Mouse (Mus musculus) lung, embryonic 14.5 days (tissue): ENCODE data around the gene Col4a3. TPM values are rescaled to one million over a fixed set of nuclear protein-coding genes. Genes with fewer than 3 reads are reported as not detected.

Experiments used
- ATAC-seq: fragments of 200-750 bp; cut with Nextera tagmentation; 2 replicates; pipeline ENCODE4 v1.8.0; 2017; ENCODE audit warnings: mild to moderate bottlenecking, moderate TSS enrichment, moderate library complexity; ENCODE audit not compliant: insufficient read depth
- DNase-seq: peaks from one replicate; pipeline ENCODE4 v3.0.0-alpha.2; 2015
- H3K27ac ChIP-seq: fragments of 300-500 bp; sonication (generic); 2 replicates; pipeline ENCODE4 v1.5.1; 2014; ENCODE audit warnings: low read depth, mild to moderate bottlenecking, moderate library complexity
- H3K27me3 ChIP-seq: fragments of 300-500 bp; sonication (generic); 2 replicates; pipeline ENCODE4 v1.6.1; 2014; ENCODE audit warnings: low read length, control low read depth; ENCODE audit not compliant: insufficient read depth
- H3K36me3 ChIP-seq: fragments of 300-500 bp; sonication (generic); 2 replicates; pipeline ENCODE4 v1.6.1; 2014; ENCODE audit warnings: control low read depth; ENCODE audit not compliant: insufficient read depth
- H3K4me1 ChIP-seq: fragments of 300-500 bp; sonication (generic); 2 replicates; pipeline ENCODE4 v1.6.1; 2014; ENCODE audit warnings: antibody characterized with exemption, control low read depth; ENCODE audit not compliant: insufficient read depth
- H3K4me2 ChIP-seq: fragments of 300-500 bp; sonication (generic); 2 replicates; pipeline ENCODE4 v1.6.1; 2014; ENCODE audit warnings: mild to moderate bottlenecking
- H3K4me3 ChIP-seq: fragments of 300-500 bp; sonication (generic); 2 replicates; pipeline ENCODE4 v1.5.1; 2014; ENCODE audit warnings: low read depth, low read length
- H3K9ac ChIP-seq: fragments of 300-500 bp; sonication (generic); 2 replicates; pipeline ENCODE4 v1.6.1; 2014
- H3K9me3 ChIP-seq: fragments of 300-500 bp; sonication (generic); 2 replicates; pipeline ENCODE4 v1.6.1; 2016; ENCODE audit warnings: low read depth, low read length, control low read depth
- CTCF ChIP-seq: IDR thresholded peaks from 2 replicates; pipeline ENCODE4 v1.5.1; 2016; ENCODE audit warnings: antibody characterized with exemption, low read depth
- WGBS: fragments of 180-500 bp; shearing (Covaris S2); extraction: QIAGEN DNeasy Blood & Tissue Kit; methylation state at CpG from one replicate; pipeline ENCODE4 v1.1.7; 2014; 5-methylcytosine and 5-hydroxymethylcytosine counted together
- polyA plus RNA-seq: library from polyadenylated mRNA; unstranded; fragments of >200 nt; fragmentation: Nextera tagmentation; extraction: Ambion mirVana; gene quantifications from 2 replicates; pipeline ENCODE4 v1.2.1, GENCODE M21; 2014

Col4a3 gene
- polyA plus RNA-seq, 1 experiment from 2014 or later: 3.8 TPM

GRCm38 (mm10) chr1:82725026-82725874 is 138.5 kb downstream of the Col4a3 start:
- Histone ChIP-seq H3K27me3 (peaks cover 8% of the 10 kb centered on the region; the same call in 1 of the 2 replicates), H3K9ac (peak overlapping the region; percentile 95), H3K4me2 (peak overlapping the region; percentile 93), H3K36me3 (peaks cover 24% of the 10 kb centered on the region), H3K27ac (peak overlapping the region; percentile 68; the same call in 1 of the 2 replicates), H3K4me3 (peak overlapping the region; percentile 86), H3K9me3 (no peaks in the 10 kb centered on the region), H3K4me1 (peaks cover 10% of the 10 kb centered on the region; the same call in 1 of the 2 replicates)
- peak; percentile 99 for ATAC-seq
- WGBS: 1% methylated on average over 37 of the region's 37 CpGs
- DNase-seq: peak; percentile 79
- no peak for TF ChIP-seq CTCF

DNA sequence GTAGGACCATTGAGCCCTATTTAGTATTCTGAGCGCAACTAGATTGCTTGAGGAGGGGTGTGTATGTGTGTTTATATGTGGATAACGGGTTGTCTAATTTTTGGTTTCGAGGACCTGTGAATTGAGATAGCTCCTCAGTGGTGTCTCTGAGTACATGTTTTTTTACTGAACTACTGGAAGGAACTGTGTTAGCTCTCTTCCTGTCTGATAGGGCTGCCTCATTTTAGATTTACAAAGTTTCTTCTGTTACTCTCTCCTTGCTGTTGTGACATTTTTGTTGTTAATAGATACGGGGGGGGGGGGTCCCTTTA is 139.1 kb downstream of the Col4a3 start:
- TF ChIP-seq CTCF: no peak
- Histone ChIP-seq H3K9ac (peak overlapping the region; percentile 95), H3K4me1 (peaks cover 10% of the 10 kb centered on the region; the same call in 1 of the 2 replicates), H3K27ac (peak overlapping the region; percentile 27; the same call in 1 of the 2 replicates), H3K27me3 (peaks cover 8% of the 10 kb centered on the region; the same call in 1 of the 2 replicates), H3K4me2 (peak overlapping the region; percentile 93), H3K9me3 (no peaks in the 10 kb centered on the region), H3K4me3 (peak overlapping the region; percentile 86), H3K36me3 (peaks cover 30% of the 10 kb centered on the region)
- ATAC-seq: no peak
- DNase-seq: no peak
- WGBS: 51% methylated on average over 4 of the region's 4 CpGs

GRCm38 (mm10) chr1:82726482-82726881 is 139.8 kb downstream of the Col4a3 start:
- no peak overlapping the region for H3K9ac ChIP-seq
- TF ChIP-seq CTCF: no peak
- peaks cover 36% of the 10 kb centered on the region for H3K36me3 ChIP-seq
- H3K4me3 ChIP-seq: no peak overlapping the region; the same call in 1 of the 2 replicates
- DNase-seq: no peak
- H3K9me3 ChIP-seq: no peaks in the 10 kb centered on the region
- peaks cover 8% of the 10 kb centered on the region; the same call in 1 of the 2 replicates for H3K27me3 ChIP-seq
- WGBS: 91% methylated on average over 5 of the region's 5 CpGs
- no peak for ATAC-seq
- H3K4me2 ChIP-seq: peak overlapping the region; percentile 93; the same call in 1 of the 2 replicates
- no peak overlapping the region for H3K27ac ChIP-seq
- H3K4me1 ChIP-seq: peaks cover 10% of the 10 kb centered on the region; the same call in 1 of the 2 replicates

GRCm38 (mm10) chr1:82733357-82733756 is 146.6 kb downstream of the Col4a3 start:
- no peak overlapping the region for H3K4me2 ChIP-seq
- ATAC-seq (no peak), DNase-seq (no peak)
- WGBS: 87% methylated on average over 1 of the region's 1 CpGs
- no peak overlapping the region for H3K4me3 ChIP-seq
- no peaks in the 10 kb centered on the region for H3K4me1 ChIP-seq
- no peak for TF ChIP-seq CTCF
- H3K27me3 ChIP-seq: no peaks in the 10 kb centered on the region
- no peaks in the 10 kb centered on the region for H3K9me3 ChIP-seq
- H3K36me3 ChIP-seq: peaks cover 88% of the 10 kb centered on the region
- H3K9ac ChIP-seq: no peak overlapping the region
- H3K27ac ChIP-seq: no peak overlapping the region

- Histone ChIP-seq H3K4me1 (no peaks in the 10 kb centered on the region), H3K4me2 (no peak overlapping the region), H3K27ac (no peak overlapping the region), H3K27me3 (no peaks in the 10 kb centered on the region), H3K36me3 (peaks cover 61% of the 10 kb centered on the region), H3K9me3 (no peaks in the 10 kb centered on the region), H3K4me3 (no peak overlapping the region), H3K9ac (no peak overlapping the region)
- DNase-seq (no peak), ATAC-seq (no peak)
- WGBS: 76% methylated on average over 1 of the region's 1 CpGs
- no peak for TF ChIP-seq CTCF
These were observed 151.3 kb downstream of the Col4a3 start for GRCm38 (mm10) chr1:82738066-82738465.

GRCm38 (mm10) chr1:82741539-82741938 is 154.8 kb downstream of the Col4a3 start:
- DNase-seq: no peak
- no peaks in the 10 kb centered on the region for H3K27me3 ChIP-seq
- no peaks in the 10 kb centered on the region for H3K4me1 ChIP-seq
- no peak for TF ChIP-seq CTCF
- WGBS: 85% methylated on average over 7 of the region's 7 CpGs
- no peak for ATAC-seq
- no peak overlapping the region for H3K9ac ChIP-seq
- H3K36me3 ChIP-seq: peaks cover 47% of the 10 kb centered on the region
- no peak overlapping the region for H3K27ac ChIP-seq
- H3K4me3 ChIP-seq: no peak overlapping the region
- no peak overlapping the region for H3K4me2 ChIP-seq
- H3K9me3 ChIP-seq: no peaks in the 10 kb centered on the region

DNA sequence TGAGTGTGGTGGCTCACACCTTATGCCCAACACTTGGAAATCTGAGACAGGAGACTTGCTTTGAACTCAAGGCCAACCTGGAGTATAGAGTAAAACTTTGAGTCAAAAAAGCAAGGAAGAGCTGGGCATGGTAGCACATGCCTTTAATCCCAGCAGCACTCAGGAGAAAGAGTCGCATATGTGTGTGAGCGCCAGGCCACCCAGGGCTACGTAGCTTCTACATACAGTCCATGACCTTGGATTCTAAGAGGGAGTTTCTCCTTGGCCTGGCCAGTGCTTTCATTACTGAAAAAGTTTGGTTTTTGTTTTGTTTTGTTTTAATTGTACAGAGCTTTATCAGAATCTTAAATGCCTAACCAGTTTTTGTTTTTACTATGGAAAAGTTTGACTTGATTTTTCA is 157.2 kb downstream of the Col4a3 start:
- H3K4me2 ChIP-seq: no peak overlapping the region
- no peak for DNase-seq
- no peak overlapping the region for H3K9ac ChIP-seq
- no peak for TF ChIP-seq CTCF
- H3K36me3 ChIP-seq: peaks cover 34% of the 10 kb centered on the region
- H3K27me3 ChIP-seq: no peaks in the 10 kb centered on the region
- H3K27ac ChIP-seq: no peak overlapping the region
- 87% methylated on average over 3 of the region's 3 CpGs for WGBS
- no peak overlapping the region for H3K4me3 ChIP-seq
- H3K9me3 ChIP-seq: no peaks in the 10 kb centered on the region
- no peak for ATAC-seq
- no peaks in the 10 kb centered on the region for H3K4me1 ChIP-seq
